Mouse (Mus musculus): ENCODE measurements around the gene Tmem107. TPM values are rescaled to one million over a fixed set of nuclear protein-coding genes. Genes with fewer than 3 reads are reported as not detected.
A peak's percentile ranks its signal among the peaks of the same experiment; 100 is the strongest.

The Tmem107 gene
- polyA plus RNA-seq, 1 experiment = 13.4 TPM

- WGBS = under 1% methylated on average over 25 of the region's 32 CpGs
- Histone ChIP-seq H3K4me1 (ENCODE audit: control insufficient read depth, insufficient read depth, low read length) (no peaks in the 10 kb centered on the region), H3K27ac (ENCODE audit: insufficient read depth, low read length) (no peak overlapping the region), H3K27me3 (ENCODE audit: control insufficient read depth, insufficient read depth, low read length) (no peaks in the 10 kb centered on the region), H3K4me3 (replicated peaks; ENCODE audit: insufficient read depth, low read depth, low read length) (peak overlapping the region; percentile 84)
- DNase-seq = peak; percentile 36 to 53
- TF ChIP-seq POLR2A (IDR thresholded peaks at IDR 0.05; ENCODE audit: borderline replicate concordance, insufficient read depth, low read length) (no peak), CTCF (IDR thresholded peaks at IDR 0.05; ENCODE audit: borderline replicate concordance, insufficient read depth, low read depth, low read length) (no peak)
Observed at GRCm38 (mm10) chr11:69121741-69122335, 51.2 kb downstream of the Tmem107 start.

- Histone ChIP-seq H3K4me3 (replicated peaks; ENCODE audit: insufficient read depth, low read depth, low read length) (peak within 1 kb of the TSS; percentile 84), H3K4me1 (ENCODE audit: control insufficient read depth, insufficient read depth, low read length) (no peaks in the 10 kb centered on the region), H3K27me3 (ENCODE audit: control insufficient read depth, insufficient read depth, low read length) (no peaks in the 10 kb centered on the region), H3K27ac (ENCODE audit: insufficient read depth, low read length) (no peak within 1 kb of the TSS)
- TF ChIP-seq CTCF (IDR thresholded peaks at IDR 0.05; ENCODE audit: borderline replicate concordance, insufficient read depth, low read depth, low read length) = peak; percentile 45; the same call in 1 of the 2 replicates
- no peak for TF ChIP-seq POLR2A (IDR thresholded peaks at IDR 0.05; ENCODE audit: borderline replicate concordance, insufficient read depth, low read length)
- peak; percentile 84 to 87 for DNase-seq
- under 1% methylated on average over 63 of the region's 66 CpGs for WGBS
Observed at GRCm38 (mm10) chr11:69122336-69122951, 51.8 kb downstream of the Tmem107 start, which contains the start of gene 9130213A22Rik. 9130213A22Rik (minus strand) TSS chr11:69122589.

Other genes with a start within 250 kb of the Tmem107 start
- 91.1 and 103 TPM in 2 replicates for gene Ndel1, start 198.9 kb upstream of the Tmem107 start, polyA plus RNA-seq (2012; rRNA removed)
- 0.05 TPM in 1 of 2 replicates, not detected in the other for gene Rnf222, start 182.3 kb upstream of the Tmem107 start, polyA plus RNA-seq (2012; rRNA removed)
- gene Rpl26, start 169.2 kb upstream of the Tmem107 start, polyA plus RNA-seq (2012; rRNA removed) = 1,554 and 1,707 TPM in 2 replicates
- gene Odf4, start 143.7 kb upstream of the Tmem107 start, polyA plus RNA-seq (2012; rRNA removed) = 1.0 and 1.1 TPM in 2 replicates
- gene Arhgef15, start 113.3 kb upstream of the Tmem107 start, polyA plus RNA-seq (2012; rRNA removed) = 33.0 and 34.7 TPM in 2 replicates
- 11.5 and 12.1 TPM in 2 replicates for gene Slc25a35, start 102.7 kb upstream of the Tmem107 start, polyA plus RNA-seq (2012; rRNA removed)
- gene Rangrf, start 95.6 kb upstream of the Tmem107 start, polyA plus RNA-seq (2012; rRNA removed) = 54.4 and 55.5 TPM in 2 replicates
- 23.1 and 23.2 TPM in 2 replicates for gene Pfas, start 62.3 kb upstream of the Tmem107 start, polyA plus RNA-seq (2012; rRNA removed)
- gene Ctc1, start 54.9 kb upstream of the Tmem107 start, polyA plus RNA-seq (2012; rRNA removed) = 44.1 and 46.3 TPM in 2 replicates
- gene Aurkb, start 25.2 kb upstream of the Tmem107 start, polyA plus RNA-seq (2012; rRNA removed) = 0.51 and 0.55 TPM in 2 replicates
- 34.9 and 36.7 TPM in 2 replicates for gene Borcs6, start 11.1 kb upstream of the Tmem107 start, polyA plus RNA-seq (2012; rRNA removed)
- 672 and 700 TPM in 2 replicates for gene Vamp2, start 17.7 kb downstream of the Tmem107 start, polyA plus RNA-seq (2012; rRNA removed)
- 34.4 and 37.2 TPM in 2 replicates for gene Per1, start 24.4 kb downstream of the Tmem107 start, polyA plus RNA-seq (2012; rRNA removed)
- 0.44 and 0.59 TPM in 2 replicates for gene Hes7, start 49.6 kb downstream of the Tmem107 start, polyA plus RNA-seq (2012; rRNA removed)
- gene 9130213A22Rik, start 51.8 kb downstream of the Tmem107 start, polyA plus RNA-seq (2012; rRNA removed) = 1.3 and 1.4 TPM in 2 replicates
- 10.8 and 16.0 TPM in 2 replicates for gene Aloxe3, start 55.1 kb downstream of the Tmem107 start, polyA plus RNA-seq (2012; rRNA removed)
- 0.59 and 0.60 TPM in 2 replicates for gene Alox12b, start 86.2 kb downstream of the Tmem107 start, polyA plus RNA-seq (2012; rRNA removed)
- gene Alox8, start 127.0 kb downstream of the Tmem107 start, polyA plus RNA-seq (2012; rRNA removed) = 5.2 and 5.5 TPM in 2 replicates
- 1.4 and 1.8 TPM in 2 replicates for gene Gucy2e, start 166.2 kb downstream of the Tmem107 start, polyA plus RNA-seq (2012; rRNA removed)

All from cerebellum, adult 2 months (tissue).